Mouse (Mus musculus) adrenal gland, adult 8-10 months (tissue): ENCODE data around the gene Vps50. TPM values are rescaled to one million over a fixed set of nuclear protein-coding genes. Genes with fewer than 3 reads are reported as not detected.
"Not testable (repeated sequence)": the region's sequence is repeated elsewhere in the genome, so short reads cannot be mapped to it uniquely, and the experiment has no call there.

Source experiments
- DNase-seq: peaks from one replicate; pipeline ENCODE4 v3.0.0; 2022
- total RNA-seq, 4 experiments: library from RNA; stranded (reverse); gene quantifications; 2 replicates each; pipeline ENCODE4 v1.2.4; 2022

The Vps50 gene
- 10 to 100 TPM; 20.1 to 32.6 (median 26.9) TPM for total RNA-seq

DNA sequence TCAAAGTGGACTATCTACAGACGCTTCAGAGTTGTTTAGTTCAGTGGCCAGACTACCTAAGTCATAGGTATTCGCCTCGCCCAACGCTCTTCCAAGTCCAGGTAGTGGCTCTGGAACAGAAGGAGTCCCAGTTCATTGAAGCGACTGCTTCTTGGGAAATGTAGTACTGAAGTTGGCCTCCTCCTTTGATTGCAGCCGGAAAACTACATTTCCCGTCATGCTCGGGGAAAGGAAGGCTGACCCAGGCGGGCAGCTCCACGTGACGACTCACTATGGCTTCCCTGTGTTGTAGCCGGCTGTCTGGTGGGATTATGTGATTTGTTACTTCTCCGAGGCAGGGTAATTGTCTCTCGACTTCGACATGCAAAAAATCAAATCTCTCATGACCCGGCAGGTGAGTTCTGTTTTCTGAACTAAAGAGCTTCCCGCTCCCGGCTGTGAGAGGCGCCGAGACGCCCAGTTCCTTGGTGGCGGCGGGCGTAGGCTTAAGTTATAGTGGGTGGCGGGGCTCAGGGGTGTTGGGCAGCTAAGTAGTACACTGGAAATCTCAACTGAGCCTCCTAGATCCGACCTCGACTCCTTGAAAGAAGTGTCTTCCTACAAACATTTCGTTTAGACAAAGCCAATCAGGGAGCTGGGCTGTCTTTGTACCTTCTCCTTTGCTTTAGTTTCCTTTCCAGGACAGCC lies at the start of gene Vps50, which contains the start of gene Hepacam2:
Gene Vps50, plus strand, starts transcription at position 221 of the 687 bp plus-strand sequence.
Gene Hepacam2, minus strand, starts transcription at position 137 of the 687 bp plus-strand sequence.
- DNase-seq = peak; percentile 89

DNA sequence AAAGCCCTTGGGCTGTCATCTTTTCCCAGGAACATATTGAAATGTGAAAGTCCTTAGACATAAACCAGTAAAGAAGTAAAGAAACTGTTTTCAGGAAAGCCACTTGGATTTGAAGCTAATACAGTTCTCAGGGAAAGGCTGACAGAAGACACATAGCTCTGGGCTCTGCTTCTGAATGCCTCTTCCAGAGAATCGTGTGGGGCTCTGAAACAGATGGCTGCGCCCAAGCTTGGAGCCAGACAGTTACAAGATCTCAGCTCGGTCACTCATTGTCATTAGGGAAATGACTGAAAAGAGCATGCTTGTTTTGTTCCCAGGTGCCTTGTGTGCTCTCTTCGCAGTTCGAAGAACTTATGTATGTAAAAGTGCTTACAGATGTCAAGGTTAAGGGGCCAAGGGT lies 43.8 kb upstream of the Vps50 start:
- DNase-seq = no peak

DNA sequence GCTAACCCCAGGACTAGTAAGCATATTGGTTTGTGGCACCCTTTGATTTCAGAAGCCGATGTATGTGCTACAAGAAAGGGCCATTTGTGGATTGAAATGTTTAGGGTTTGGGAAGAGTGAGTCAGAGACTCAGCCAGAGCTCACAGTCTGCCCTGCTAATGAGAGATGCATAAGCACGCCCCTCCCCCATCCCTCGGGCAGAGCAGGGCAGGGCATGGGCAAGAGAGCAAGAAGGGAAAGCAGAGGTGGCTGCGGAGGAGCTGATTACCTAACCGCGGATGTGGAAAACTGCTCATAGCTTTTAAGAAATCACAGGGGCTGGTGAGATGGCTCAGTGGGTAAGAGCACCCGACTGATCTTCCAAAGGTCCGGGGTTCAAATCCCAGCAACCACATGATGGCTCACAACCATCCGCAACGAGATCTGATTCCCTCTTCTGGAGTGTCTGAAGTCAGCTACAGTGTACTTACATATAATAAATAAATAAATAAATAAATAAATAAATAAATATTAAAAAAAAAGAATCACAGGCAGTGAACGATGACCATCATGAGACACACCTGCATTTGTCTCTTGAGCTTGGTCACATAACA lies 42.1 kb upstream of the Vps50 start:
- DNase-seq = no peak

- no peak for DNase-seq
Observed at GRCm38 (mm10) chr6:3463026-3463425, 35.2 kb upstream of the Vps50 start.

DNA sequence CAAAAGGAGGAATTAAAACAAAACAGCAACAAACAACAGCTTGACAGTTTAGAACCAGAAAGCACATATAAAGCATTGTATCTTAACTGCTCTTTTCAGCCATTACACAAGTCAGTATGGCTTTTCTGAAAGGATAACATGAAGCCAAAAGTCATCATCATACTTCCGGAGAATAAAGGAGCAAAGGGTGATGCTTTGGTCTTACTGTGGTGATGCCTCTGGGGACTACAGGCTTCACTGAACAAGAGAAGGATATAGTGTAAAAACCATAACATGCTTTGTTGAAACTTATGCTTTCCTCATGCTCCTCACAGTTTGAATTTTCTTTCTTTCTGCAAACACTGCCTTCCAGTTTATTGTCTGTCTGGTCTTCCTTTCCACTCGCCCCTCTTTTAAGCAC lies 34.6 kb upstream of the Vps50 start:
- no peak for DNase-seq

GRCm38 (mm10) chr6:3468627-3469026 lies 29.6 kb upstream of the Vps50 start:
- DNase-seq = no peak

GRCm38 (mm10) chr6:3470706-3471105 lies 27.5 kb upstream of the Vps50 start:
- no peak for DNase-seq

DNA sequence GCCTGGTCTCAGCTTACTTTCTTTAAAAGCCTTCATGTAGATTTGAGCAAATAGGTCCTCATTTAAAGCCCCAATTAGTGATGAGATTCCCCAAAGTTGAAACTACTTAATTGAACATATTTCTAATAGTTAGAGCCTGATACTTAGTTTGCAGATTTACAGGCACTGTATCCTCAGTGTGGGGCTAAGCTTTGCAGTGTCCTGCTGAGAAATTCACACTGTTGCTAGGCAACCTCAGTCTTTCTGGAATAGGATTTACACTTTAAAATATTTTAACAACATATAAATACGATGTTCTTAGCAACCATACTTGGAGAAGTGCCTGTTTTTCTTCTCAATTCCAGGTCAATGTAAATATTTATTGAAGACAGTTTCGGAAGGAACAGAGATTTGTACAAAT lies 21.9 kb upstream of the Vps50 start:
- no peak for DNase-seq

GRCm38 (mm10) chr6:3479853-3480252 lies 18.3 kb upstream of the Vps50 start:
- DNase-seq = no peak

GRCm38 (mm10) chr6:3481705-3482104 lies 16.5 kb upstream of the Vps50 start:
- no peak for DNase-seq

- no peak for DNase-seq
Observed at GRCm38 (mm10) chr6:3485133-3485532, 13.0 kb upstream of the Vps50 start.

DNA sequence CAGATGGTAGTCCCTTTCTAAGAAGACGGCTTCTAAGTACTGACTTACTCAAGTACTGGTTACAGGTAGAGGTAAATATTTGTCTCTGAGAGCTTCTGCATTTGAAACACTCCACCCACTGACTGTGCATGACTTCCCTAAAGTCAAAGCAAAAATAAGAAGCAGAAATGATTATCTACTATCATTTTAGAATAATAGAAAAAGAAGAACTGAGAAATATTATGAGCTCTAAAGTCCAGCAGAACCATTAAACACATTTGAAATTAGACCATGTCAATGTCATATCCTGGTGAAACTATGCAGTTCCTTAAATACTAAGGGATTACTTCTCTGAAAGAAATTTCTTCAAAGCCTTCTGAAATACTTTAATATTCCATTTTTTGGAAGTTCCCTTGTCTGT lies 10.8 kb upstream of the Vps50 start:
- no peak for DNase-seq

- DNase-seq = no peak
Observed at GRCm38 (mm10) chr6:3494285-3494684, 3.9 kb upstream of the Vps50 start.

DNA sequence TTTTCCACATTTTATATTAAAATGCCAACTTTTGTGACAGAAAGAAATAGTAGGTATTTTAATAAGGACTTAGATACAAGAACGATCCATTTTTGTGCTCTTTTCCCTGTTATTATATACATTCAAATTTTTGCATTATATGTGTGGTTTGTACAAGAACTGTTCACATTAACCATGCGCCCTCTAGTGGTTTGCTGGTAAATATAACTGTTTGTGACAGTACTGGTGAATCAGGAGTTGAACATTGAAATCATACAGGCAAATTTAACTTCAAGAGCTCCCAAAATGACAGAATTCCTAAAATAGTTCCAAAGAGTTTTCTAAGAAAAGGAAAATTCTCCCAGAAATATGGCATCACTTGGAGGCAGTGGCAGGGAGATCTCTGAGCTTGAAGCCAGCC lies 2.0 kb upstream of the Vps50 start:
- DNase-seq = no peak

- no peak for DNase-seq
Observed at GRCm38 (mm10) chr6:3500286-3500685, 2.1 kb downstream of the Vps50 start.

- DNase-seq = no peak
Observed at GRCm38 (mm10) chr6:3505289-3505688, 7.1 kb downstream of the Vps50 start.

DNA sequence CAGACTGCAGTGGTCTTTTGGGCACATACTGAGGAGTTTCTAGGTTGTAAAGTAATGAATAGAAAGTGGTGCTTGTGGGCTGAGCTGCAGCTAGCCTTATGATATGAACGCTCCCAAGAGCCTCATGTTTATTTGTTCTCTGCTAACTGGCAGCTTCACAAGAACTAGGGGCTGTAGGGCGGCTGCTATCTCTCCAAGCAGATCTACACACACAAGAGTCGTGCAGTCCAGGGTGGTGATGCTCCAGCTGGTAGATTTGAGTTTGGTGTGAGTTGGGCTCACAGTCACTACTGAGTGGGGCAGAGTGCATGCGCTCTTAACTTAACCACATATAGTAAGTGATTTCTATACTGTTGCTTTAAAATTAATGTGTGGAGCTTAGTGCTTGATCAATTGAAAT lies 8.9 kb downstream of the Vps50 start:
- DNase-seq = no peak

DNA sequence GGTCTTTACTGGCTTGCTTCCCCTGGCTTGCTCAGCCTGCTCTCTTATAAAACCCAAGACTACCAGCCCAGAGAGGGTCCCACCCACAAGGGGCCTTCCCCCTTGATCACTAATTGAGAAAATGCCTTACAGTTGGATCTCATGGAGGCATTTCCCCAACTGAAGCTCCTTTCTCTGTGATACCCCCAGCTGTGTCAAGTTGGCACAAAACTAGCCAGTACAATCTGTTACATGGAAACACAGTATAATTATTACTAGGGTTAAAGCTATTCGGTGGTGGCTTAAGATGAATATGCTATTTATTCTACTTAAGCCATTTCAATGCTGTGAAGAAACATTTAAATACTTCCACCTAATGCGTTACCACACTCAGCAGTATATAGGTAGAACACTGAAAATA lies 10.0 kb downstream of the Vps50 start:
- DNase-seq = not testable (repeated sequence)

- no peak for DNase-seq
Observed at GRCm38 (mm10) chr6:3509782-3510181, 11.6 kb downstream of the Vps50 start.

GRCm38 (mm10) chr6:3511116-3511515 lies 12.9 kb downstream of the Vps50 start:
- DNase-seq = no peak

DNA sequence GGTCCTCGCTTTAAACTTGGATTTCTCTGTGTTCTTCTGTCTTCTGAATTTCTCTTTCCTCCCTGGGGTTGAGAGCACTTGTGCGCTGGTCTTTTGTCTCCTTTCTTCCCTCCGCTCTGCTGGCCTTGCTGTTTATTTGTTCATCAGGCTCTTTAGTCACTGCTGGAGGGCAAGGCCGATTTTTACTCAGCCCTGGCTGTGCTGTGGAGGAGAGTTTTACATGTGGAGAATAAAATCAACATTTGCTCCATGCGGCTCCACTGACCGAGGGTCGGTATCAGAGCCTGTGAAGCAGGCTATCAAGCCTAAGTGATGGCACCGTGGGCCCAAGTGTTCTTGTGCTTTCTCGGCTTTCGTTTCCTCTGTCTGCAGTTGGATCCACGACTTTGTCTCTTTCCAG lies 13.4 kb downstream of the Vps50 start:
- no peak for DNase-seq

DNA sequence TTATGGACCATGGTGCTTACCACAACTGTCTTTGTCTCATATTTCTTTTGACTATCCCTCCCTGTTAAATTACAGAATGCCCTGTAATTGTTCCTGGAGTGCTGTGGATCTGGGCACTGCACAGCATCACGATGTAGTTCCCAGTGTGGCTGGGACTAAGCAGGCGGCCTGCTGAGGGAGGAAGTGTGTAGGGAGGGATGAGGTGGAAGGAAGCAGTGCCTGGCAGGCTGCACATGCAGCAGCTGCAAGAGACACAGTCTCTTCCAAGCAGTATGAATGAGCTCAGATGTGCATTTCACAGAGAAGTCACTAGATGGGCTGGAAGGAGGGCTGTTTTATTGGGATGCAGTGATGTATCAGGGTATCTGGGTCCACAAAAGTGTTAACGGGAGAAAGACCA lies 14.4 kb downstream of the Vps50 start:
- no peak for DNase-seq

DNA sequence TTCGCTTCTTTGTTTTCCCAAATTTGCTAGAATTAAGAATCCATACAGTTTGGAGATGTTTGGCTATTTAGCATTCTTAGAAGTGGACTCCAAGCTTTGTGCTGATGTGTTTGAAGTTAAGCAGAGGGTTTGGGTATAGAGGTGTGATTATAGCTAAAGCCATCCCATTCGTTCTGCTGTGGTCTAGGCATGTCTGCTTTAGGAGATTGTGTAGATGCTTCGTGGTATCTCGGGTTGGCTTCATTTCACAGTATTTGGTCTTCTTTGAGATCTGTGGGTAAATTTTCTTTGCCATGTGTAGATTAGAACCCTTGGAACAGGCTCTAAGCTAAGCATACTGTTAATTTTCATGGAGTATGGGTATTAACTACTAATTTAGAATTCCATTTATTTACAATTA lies 30.0 kb downstream of the Vps50 start:
- DNase-seq = no peak

DNA sequence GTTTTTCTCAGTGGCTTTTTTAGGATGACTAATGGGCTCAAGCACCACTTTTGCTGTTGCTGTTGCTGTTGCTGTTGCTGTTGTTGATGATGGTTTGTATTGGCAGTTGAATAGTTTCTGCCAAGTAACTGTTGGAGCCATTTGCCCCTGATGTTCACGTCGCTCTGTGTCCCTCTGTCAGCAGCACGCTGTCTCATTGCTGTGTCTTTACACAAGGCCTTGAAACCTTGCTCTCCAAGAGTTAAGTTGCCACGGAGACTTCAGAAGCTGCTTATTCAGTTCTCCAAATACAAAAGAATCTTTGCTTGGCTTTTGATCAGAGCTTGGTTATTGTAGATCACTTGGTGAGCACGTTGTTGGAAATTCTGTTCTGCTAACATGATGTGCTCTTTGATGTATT lies 33.3 kb downstream of the Vps50 start:
- DNase-seq = no peak

DNA sequence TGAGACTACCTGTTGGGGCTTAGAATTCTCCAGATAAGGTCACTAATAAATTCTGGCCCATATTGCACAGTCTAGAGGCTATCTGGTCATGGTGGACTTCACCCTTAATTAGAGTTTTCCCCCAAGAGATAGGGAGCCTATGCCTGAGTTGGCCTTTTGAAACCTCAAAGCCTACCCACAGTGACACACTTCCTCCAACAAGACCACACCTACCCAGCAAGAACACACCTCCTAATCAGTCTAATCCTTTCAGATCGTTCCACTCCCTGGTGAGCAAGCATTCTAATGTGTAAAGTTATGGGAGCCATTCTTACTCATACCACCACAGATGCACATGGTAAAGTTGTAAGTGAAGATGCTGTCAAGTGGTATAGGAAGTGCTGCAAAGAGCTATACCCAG lies 37.9 kb downstream of the Vps50 start:
- DNase-seq = no peak
